Mouse (Mus musculus) CH12.LX (cell line): ENCODE measurements around the gene Slc34a1. TPM values are rescaled to one million over a fixed set of nuclear protein-coding genes. Genes with fewer than 3 reads are reported as not detected.

Experiments used
- DNase-seq: peaks from one replicate; pipeline ENCODE4 v3.0.0-alpha.2; 2013; ENCODE audit errors: extremely low read depth
- H3K27ac ChIP-seq: 2 replicates; pipeline ENCODE4 v1.5.1; 2012; ENCODE audit warnings: low read depth, mild to moderate bottlenecking, control low read depth, moderate library complexity; ENCODE audit not compliant: insufficient read depth
- H3K27me3 ChIP-seq: replicated peaks from 2 replicates; pipeline ENCODE3; 2012; ENCODE audit warnings: inconsistent platforms
- H3K36me3 ChIP-seq, 2 experiments: replicated peaks in 1 of 2; 2 replicates each; pipeline versions ENCODE3 to v1.6.1; 2012; ENCODE audit warnings: inconsistent platforms in 1 of 2, low read length in 1 of 2, mild to moderate bottlenecking in 1 of 2, mixed read lengths in 1 of 2, moderate library complexity in 1 of 2; ENCODE audit not compliant: control insufficient read depth in 1 of 2, insufficient read depth in 1 of 2
- H3K4me1 ChIP-seq, 2 experiments: 2 replicates each; pipeline ENCODE4 v1.6.1; 2012; ENCODE audit warnings: inconsistent platforms in 1 of 2, moderate library complexity in 1 of 2; ENCODE audit not compliant: insufficient read depth in 2 of 2, control insufficient read depth in 1 of 2
- H3K4me2 ChIP-seq: 2 replicates; pipeline ENCODE4 v1.6.1; 2012; ENCODE audit warnings: low read depth, mild to moderate bottlenecking, control low read depth; ENCODE audit not compliant: poor library complexity, insufficient read depth, severe bottlenecking
- H3K4me3 ChIP-seq, 3 experiments: fragments of 150-350 bp in 1 of 3; sonication (generic) in 1 of 3; replicated peaks in 1 of 3; 2 replicates each; pipeline versions ENCODE3 to v1.5.1; 2011 to 2012; ENCODE audit warnings: low read depth in 2 of 3, low read length in 2 of 3, mild to moderate bottlenecking in 2 of 3, moderate library complexity in 2 of 3, control low read depth in 1 of 3, improper control_type of control experiment in 1 of 3, inconsistent platforms in 1 of 3, mixed read lengths in 1 of 3; ENCODE audit not compliant: poor library complexity in 1 of 3
- H3K79me2 ChIP-seq: replicated peaks from 2 replicates; pipeline ENCODE4 v1.6.1; 2012; ENCODE audit warnings: mild to moderate bottlenecking, moderate library complexity; ENCODE audit not compliant: control insufficient read depth, poor library complexity, insufficient read depth, severe bottlenecking; ENCODE audit errors: extremely low read depth
- H3K9ac ChIP-seq: 2 replicates; pipeline ENCODE4 v1.6.1; 2012; ENCODE audit warnings: low read depth, mild to moderate bottlenecking, control low read depth, moderate library complexity; ENCODE audit not compliant: insufficient read depth
- H3K9me3 ChIP-seq: replicated peaks from 2 replicates; pipeline ENCODE3; 2012; ENCODE audit warnings: low read length, inconsistent platforms, mixed read lengths
- BHLHE40 ChIP-seq: IDR thresholded peaks from 2 replicates; pipeline ENCODE4 v1.6.1; 2011; ENCODE audit warnings: mild to moderate bottlenecking, low read depth, low read length, improper control_type of control experiment
- CHD2 ChIP-seq: IDR thresholded peaks from 2 replicates; pipeline ENCODE4 v1.6.1; 2011; ENCODE audit warnings: low read length, improper control_type of control experiment
- EP300 ChIP-seq: IDR thresholded peaks from 2 replicates; pipeline ENCODE4 v1.6.1; 2011; ENCODE audit warnings: low read length, improper control_type of control experiment
- ETS1 ChIP-seq: conservative IDR thresholded peaks from 2 replicates; pipeline ENCODE4 v1.6.1; 2012; ENCODE audit warnings: low read depth, mild to moderate bottlenecking, inconsistent platforms, low read length, improper control_type of control experiment, moderate library complexity
- GABPA ChIP-seq: IDR thresholded peaks from 2 replicates; pipeline ENCODE4 v1.6.1; 2012; ENCODE audit warnings: low read depth, low read length, improper control_type of control experiment, inconsistent platforms; ENCODE audit not compliant: insufficient replicate concordance
- HCFC1 ChIP-seq: IDR thresholded peaks from 2 replicates; pipeline ENCODE4 v1.6.1; 2012; ENCODE audit warnings: low read depth, mild to moderate bottlenecking, inconsistent platforms, low read length, improper control_type of control experiment
- IRF4 ChIP-seq: IDR thresholded peaks from 2 replicates; pipeline ENCODE4 v1.6.1; 2014; ENCODE audit warnings: low read depth, mild to moderate bottlenecking, inconsistent platforms, low read length, improper control_type of control experiment
- KAT2A ChIP-seq: IDR thresholded peaks from 2 replicates; pipeline ENCODE4 v1.6.1; 2012; ENCODE audit warnings: low read length, improper control_type of control experiment, inconsistent platforms; ENCODE audit not compliant: insufficient replicate concordance
- MAX ChIP-seq: IDR thresholded peaks from 2 replicates; pipeline ENCODE4 v1.6.1; 2011; ENCODE audit warnings: low read length, improper control_type of control experiment
- MXI1 ChIP-seq: IDR thresholded peaks from 2 replicates; pipeline ENCODE4 v1.6.1; 2011; ENCODE audit warnings: mild to moderate bottlenecking, low read depth, low read length, improper control_type of control experiment
- MYC ChIP-seq: IDR thresholded peaks from 2 replicates; pipeline ENCODE4 v1.6.1; 2011; ENCODE audit warnings: low read depth, mild to moderate bottlenecking, improper control_type of control experiment, low read length
- POLR2A ChIP-seq: IDR thresholded peaks from 2 replicates; pipeline ENCODE4 v1.6.1; 2011; ENCODE audit warnings: low read depth, mild to moderate bottlenecking, improper control_type of control experiment, low read length
- POLR2AphosphoS2 ChIP-seq: IDR thresholded peaks from 2 replicates; pipeline ENCODE4 v1.6.1; 2011; ENCODE audit warnings: low read depth, low read length, improper control_type of control experiment
- RCOR1 ChIP-seq: conservative IDR thresholded peaks from 2 replicates; pipeline ENCODE4 v1.6.1; 2012; ENCODE audit warnings: low read depth, mild to moderate bottlenecking, inconsistent platforms, low read length, improper control_type of control experiment
- TBP ChIP-seq: conservative IDR thresholded peaks from 2 replicates; pipeline ENCODE4 v1.6.1; 2011; ENCODE audit warnings: low read depth, low read length, improper control_type of control experiment
- TCF12 ChIP-seq: IDR thresholded peaks from 2 replicates; pipeline ENCODE4 v1.6.1; 2014; ENCODE audit warnings: low read depth, mild to moderate bottlenecking, inconsistent platforms, low read length, improper control_type of control experiment
- UBTF ChIP-seq: IDR thresholded peaks from 2 replicates; pipeline ENCODE4 v1.6.1; 2012; ENCODE audit warnings: low read depth, mild to moderate bottlenecking, inconsistent platforms, low read length, improper control_type of control experiment, moderate library complexity
- USF1 ChIP-seq: IDR thresholded peaks from 2 replicates; pipeline ENCODE4 v1.6.1; 2014; ENCODE audit warnings: low read depth, mild to moderate bottlenecking, inconsistent platforms, low read length, improper control_type of control experiment
- USF2 ChIP-seq: conservative IDR thresholded peaks from 2 replicates; pipeline ENCODE4 v1.6.1; 2011; ENCODE audit warnings: low read depth, low read length, improper control_type of control experiment
- ZC3H11A ChIP-seq: IDR thresholded peaks from 2 replicates; pipeline ENCODE4 v1.6.1; 2012; ENCODE audit warnings: low read depth, mild to moderate bottlenecking, inconsistent platforms, low read length, improper control_type of control experiment
- ZKSCAN1 ChIP-seq: IDR thresholded peaks from 2 replicates; pipeline ENCODE4 v1.6.1; 2012; ENCODE audit warnings: low read depth, inconsistent platforms, low read length, improper control_type of control experiment, borderline replicate concordance
- dilution Hi-C: fragments of 300-500 bp; cut with MboI; formaldehyde crosslinking; loops from 2 replicates; pipeline ENCODE4 v1.14.3; 2020; ENCODE audit warnings: low sequenced_read_pairs; ENCODE audit not compliant: extremely low pct_unique_long_range_greater_than_20kb, extremely low pct_ligation_motif_present
- in situ Hi-C: fragments of 300-500 bp; cut with MboI; formaldehyde crosslinking; loops from 3 replicates; pipeline ENCODE4 v1.14.3; 2019; ENCODE audit warnings: low sequenced_read_pairs, low pct_ligation_motif_present, low pct_unique_long_range_greater_than_20kb, mixed read lengths
- polyA plus RNA-seq: library from polyadenylated mRNA; unstranded; fragments of >175 nt; gene quantifications from 2 replicates; pipeline ENCODE4 v1.2.1, GENCODE M21; 2012; ENCODE audit warnings: low read depth; ENCODE audit not compliant: insufficient read length
- total RNA-seq, 2 experiments: library from RNA; depleted of rRNA; stranded (reverse); fragments of 300-350 nt in 1 of 2; fragments of >200 nt in 1 of 2; gene quantifications; 2 replicates each; pipeline ENCODE4 v1.2.3; 2012 to 2014

Slc34a1 gene
- total and polyA plus RNA-seq, 3 experiments, result not detected

DNA sequence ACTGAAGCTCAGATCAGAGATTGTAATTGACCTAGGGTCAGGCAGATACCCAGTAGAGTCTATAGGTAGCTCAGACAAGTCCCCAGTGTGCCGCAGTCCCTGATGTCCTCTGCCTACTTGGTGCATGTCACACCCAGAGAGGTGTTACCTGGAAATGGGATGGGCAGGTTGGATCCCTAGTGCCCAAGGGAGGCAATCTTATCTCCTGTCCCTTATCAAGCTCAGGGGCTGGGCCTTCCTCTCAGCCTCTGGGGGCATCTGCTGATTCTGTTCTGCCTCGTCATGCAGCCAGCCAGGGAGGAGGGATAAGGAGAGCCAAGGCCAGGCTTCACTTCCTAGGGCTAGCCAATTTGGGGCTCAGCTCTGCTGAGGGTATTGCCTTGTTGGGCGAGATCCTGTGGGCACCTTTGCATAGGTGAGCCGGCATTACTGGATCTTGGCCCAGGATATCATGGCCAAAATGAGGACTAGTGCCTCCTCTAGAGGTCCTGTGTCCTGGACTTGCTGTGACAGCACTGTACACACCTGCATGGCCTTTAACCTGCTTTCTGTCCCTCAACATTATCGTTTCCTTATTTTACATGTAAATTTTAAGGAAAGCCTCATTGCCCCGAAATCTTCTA is 48.6 kb downstream of the Slc34a1 start:
- Histone ChIP-seq H3K27ac (peak overlapping the region; percentile 80), H3K9me3 (no peaks in the 10 kb centered on the region), H3K4me2 (peak overlapping the region; percentile 83), H3K36me3 (peaks cover 13 to 23% of the 10 kb centered on the region in 2 experiments), H3K4me1 (peaks cover 30 to 55% of the 10 kb centered on the region in 2 experiments), H3K4me3 (peak overlapping the region; percentile 61 to 99 (median 80)), H3K27me3 (no peaks in the 10 kb centered on the region), H3K79me2 (peaks cover 34% of the 10 kb centered on the region), H3K9ac (peak overlapping the region; percentile 98)
- DNase-seq, result no peak
- in situ Hi-C loops (no loop called here), dilution Hi-C loops (no loop called here)
- TF ChIP-seq MAX (no peak), KAT2A (no peak), RCOR1 (no peak), BHLHE40 (no peak), USF1 (no peak), EP300 (no peak), USF2 (no peak), POLR2AphosphoS2 (no peak), IRF4 (no peak), CHD2 (no peak), ETS1 (no peak), MXI1 (no peak), GABPA (no peak)

- Histone ChIP-seq H3K27ac (peak overlapping the region; percentile 80), H3K4me3 (peak overlapping the region; percentile 34 to 80 (median 61)), H3K9me3 (no peaks in the 10 kb centered on the region), H3K9ac (peak overlapping the region; percentile 98), H3K79me2 (peaks cover 34% of the 10 kb centered on the region), H3K4me2 (peak overlapping the region; percentile 83), H3K36me3 (peaks cover 23 to 32% of the 10 kb centered on the region in 2 experiments), H3K27me3 (no peaks in the 10 kb centered on the region), H3K4me1 (peaks cover 30 to 55% of the 10 kb centered on the region in 2 experiments)
- dilution Hi-C loops, result no loop called here
- peak; percentile 74 for DNase-seq
- TF ChIP-seq EP300 (no peak), TBP (0 out of 2 replicates have a peak, but pooled peaks have one; percentile 20), TCF12 (peak; percentile 60; the same call in 1 of the 2 replicates), IRF4 (0 out of 2 replicates have a peak, but pooled peaks have one; percentile 24), UBTF (no peak), MYC (0 out of 2 replicates have a peak, but pooled peaks have one; percentile 9), BHLHE40 (peak; percentile 37; the same call in 1 of the 2 replicates), ETS1 (peak; percentile 57; the same call in 1 of the 2 replicates), POLR2A (peak; percentile 62), MAX (0 out of 2 replicates have a peak, but pooled peaks have one; percentile 58), ZC3H11A (no peak), HCFC1 (no peak), ZKSCAN1 (no peak), MXI1 (peak; percentile 51; the same call in 1 of the 2 replicates)
- in situ Hi-C loops, result no loop called here
Observed at GRCm38 (mm10) chr13:55447543-55447943, 49.6 kb downstream of the Slc34a1 start.
